Mouse (Mus musculus): Measurements from ENCODE around the gene Ankrd44. TPM values are rescaled to one million over a fixed set of nuclear protein-coding genes. Genes with fewer than 3 reads are reported as not detected.

Ankrd44 gene
- polyA plus RNA-seq, 1 experiment from 2014 or later, result 7.6 TPM

DNA sequence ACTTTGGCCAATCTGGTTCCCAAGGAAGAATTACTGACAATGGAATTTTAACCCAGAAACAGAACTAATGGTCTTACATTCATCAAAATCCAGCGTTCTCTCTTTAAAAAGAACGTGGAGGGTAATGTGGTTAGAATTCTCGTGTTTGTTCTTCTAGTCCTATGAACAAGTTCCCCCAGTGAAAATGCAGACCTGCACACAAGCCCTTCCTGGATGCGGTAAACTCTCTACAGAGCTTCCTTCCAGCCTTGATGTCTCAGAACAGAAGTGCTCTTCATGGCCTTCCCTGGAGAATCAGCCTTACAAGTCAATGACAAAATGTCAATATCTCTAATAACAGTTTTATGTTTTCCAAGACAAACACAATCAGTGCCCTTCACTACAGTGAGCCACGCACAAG is 65.8 kb downstream of the Ankrd44 start:
- WGBS, result 65% methylated on average over 5 of the region's 5 CpGs
- H3K9me3 ChIP-seq (ENCODE audit: control insufficient read depth, low read length), result no peaks in the 10 kb centered on the region
- no peaks in the 10 kb centered on the region for H3K36me3 ChIP-seq (ENCODE audit: control insufficient read depth, insufficient read depth, low read length)
- ATAC-seq, result no peak
- H3K4me3 ChIP-seq (ENCODE audit: low read length), result no peak overlapping the region
- no peaks in the 10 kb centered on the region for H3K27me3 ChIP-seq (replicated peaks; ENCODE audit: control insufficient read depth, insufficient read depth, low read length)
- no peak overlapping the region for H3K9ac ChIP-seq (ENCODE audit: low read depth, low read length)
- no peak overlapping the region for H3K27ac ChIP-seq (ENCODE audit: low read length)
- H3K4me2 ChIP-seq (ENCODE audit: low read depth, low read length), result no peak overlapping the region
- no peaks in the 10 kb centered on the region for H3K4me1 ChIP-seq (ENCODE audit: control insufficient read depth, insufficient read depth, low read length)

DNA sequence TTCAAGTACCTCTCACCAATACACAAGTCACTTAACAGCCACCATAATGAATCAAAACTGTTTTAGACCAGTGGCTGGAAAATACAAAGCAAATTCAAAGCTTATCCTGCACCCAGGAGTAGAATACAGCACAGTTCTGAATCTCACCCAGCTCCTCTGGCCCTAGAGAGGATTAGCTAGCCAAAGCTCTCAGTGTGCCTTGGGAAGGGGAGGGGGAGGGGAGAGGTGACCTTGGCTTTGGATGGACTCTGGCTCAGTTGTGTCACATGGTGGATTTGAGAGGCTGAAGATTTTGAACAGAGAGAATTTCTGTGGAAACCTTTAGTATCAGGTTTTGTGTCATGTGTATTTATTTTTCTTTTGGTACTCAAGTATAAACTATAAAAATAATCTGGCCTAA is 66.3 kb downstream of the Ankrd44 start:
- no peaks in the 10 kb centered on the region for H3K27me3 ChIP-seq (replicated peaks; ENCODE audit: control insufficient read depth, insufficient read depth, low read length)
- H3K9ac ChIP-seq (ENCODE audit: low read depth, low read length), result no peak overlapping the region
- H3K27ac ChIP-seq (ENCODE audit: low read length), result no peak overlapping the region
- no peaks in the 10 kb centered on the region for H3K4me1 ChIP-seq (ENCODE audit: control insufficient read depth, insufficient read depth, low read length)
- ATAC-seq, result no peak
- H3K36me3 ChIP-seq (ENCODE audit: control insufficient read depth, insufficient read depth, low read length), result no peaks in the 10 kb centered on the region
- no peak overlapping the region for H3K4me2 ChIP-seq (ENCODE audit: low read depth, low read length)
- no peaks in the 10 kb centered on the region for H3K9me3 ChIP-seq (ENCODE audit: control insufficient read depth, low read length)
- H3K4me3 ChIP-seq (ENCODE audit: low read length), result no peak overlapping the region

DNA sequence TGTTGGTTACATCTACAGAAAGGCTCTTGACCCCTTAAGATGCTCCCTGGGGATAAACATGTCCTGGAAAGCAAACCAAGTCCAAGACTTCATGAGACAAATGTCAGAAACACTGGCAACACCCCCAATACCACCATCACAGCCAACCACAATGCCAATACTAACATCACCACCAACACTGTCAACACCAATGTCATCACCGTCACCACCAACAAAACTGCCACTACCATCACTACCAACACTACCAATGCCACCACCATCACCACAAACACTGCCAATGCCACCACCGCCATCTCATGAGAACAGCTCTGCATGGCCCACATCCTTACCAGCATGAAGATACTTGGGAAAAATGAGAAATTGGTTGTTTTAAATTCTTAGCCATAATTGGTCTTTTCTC is 67.3 kb downstream of the Ankrd44 start:
- H3K36me3 ChIP-seq (ENCODE audit: control insufficient read depth, insufficient read depth, low read length), result no peaks in the 10 kb centered on the region
- H3K9me3 ChIP-seq (ENCODE audit: control insufficient read depth, low read length), result no peaks in the 10 kb centered on the region
- no peak overlapping the region for H3K4me3 ChIP-seq (ENCODE audit: low read length)
- no peaks in the 10 kb centered on the region for H3K4me1 ChIP-seq (ENCODE audit: control insufficient read depth, insufficient read depth, low read length)
- H3K4me2 ChIP-seq (ENCODE audit: low read depth, low read length), result no peak overlapping the region
- 100% methylated on average over 2 of the region's 2 CpGs for WGBS
- H3K9ac ChIP-seq (ENCODE audit: low read depth, low read length), result no peak overlapping the region
- H3K27me3 ChIP-seq (replicated peaks; ENCODE audit: control insufficient read depth, insufficient read depth, low read length), result no peaks in the 10 kb centered on the region
- no peak overlapping the region for H3K27ac ChIP-seq (ENCODE audit: low read length)
- no peak for ATAC-seq

DNA sequence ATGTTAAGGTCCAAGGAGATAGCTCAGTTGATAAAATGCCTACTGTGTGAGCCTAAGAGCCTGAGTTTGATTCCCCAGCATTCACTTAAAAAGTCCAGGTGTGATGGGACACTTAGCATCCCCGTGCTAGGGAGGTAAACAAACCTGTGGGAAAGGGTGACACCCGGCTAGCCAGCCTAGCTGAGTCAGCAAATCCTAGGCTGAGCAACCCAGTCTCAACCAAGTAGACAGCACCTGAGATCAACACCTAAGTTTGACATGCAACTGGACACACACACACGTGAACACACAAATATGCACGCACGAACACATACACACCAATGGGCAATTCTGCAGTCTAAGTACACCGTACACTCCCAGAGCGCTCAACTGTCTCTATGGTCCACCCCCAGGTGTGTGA is 69.7 kb downstream of the Ankrd44 start:
- H3K4me3 ChIP-seq (ENCODE audit: low read length), result no peak overlapping the region
- H3K27ac ChIP-seq (ENCODE audit: low read length), result no peak overlapping the region
- no peaks in the 10 kb centered on the region for H3K36me3 ChIP-seq (ENCODE audit: control insufficient read depth, insufficient read depth, low read length)
- H3K4me1 ChIP-seq (ENCODE audit: control insufficient read depth, insufficient read depth, low read length), result no peaks in the 10 kb centered on the region
- no peaks in the 10 kb centered on the region for H3K9me3 ChIP-seq (ENCODE audit: control insufficient read depth, low read length)
- no peak for ATAC-seq
- no peak overlapping the region for H3K9ac ChIP-seq (ENCODE audit: low read depth, low read length)
- 90% methylated on average over 7 of the region's 7 CpGs for WGBS
- no peak overlapping the region for H3K4me2 ChIP-seq (ENCODE audit: low read depth, low read length)
- H3K27me3 ChIP-seq (replicated peaks; ENCODE audit: control insufficient read depth, insufficient read depth, low read length), result no peaks in the 10 kb centered on the region

DNA sequence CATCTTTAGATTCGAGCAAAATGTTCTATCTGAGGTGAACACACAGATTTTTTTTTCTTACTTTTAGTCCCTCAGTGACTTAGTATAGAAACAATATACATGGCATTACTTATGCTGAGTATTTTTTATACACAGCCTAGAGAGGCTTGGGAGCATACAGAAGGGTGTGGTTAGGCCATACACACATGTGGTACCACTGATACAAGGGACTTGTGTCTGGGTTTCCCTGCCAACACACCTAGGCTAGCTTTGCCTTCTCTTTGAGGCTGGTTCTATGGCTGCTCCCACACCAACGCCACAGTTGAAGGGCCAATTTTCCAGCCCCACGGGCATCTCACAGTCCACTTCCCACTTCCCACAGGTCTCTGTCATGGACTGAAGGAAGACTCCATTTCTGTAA is 70.2 kb downstream of the Ankrd44 start:
- H3K9ac ChIP-seq (ENCODE audit: low read depth, low read length), result no peak overlapping the region
- H3K36me3 ChIP-seq (ENCODE audit: control insufficient read depth, insufficient read depth, low read length), result no peaks in the 10 kb centered on the region
- no peaks in the 10 kb centered on the region for H3K9me3 ChIP-seq (ENCODE audit: control insufficient read depth, low read length)
- H3K4me3 ChIP-seq (ENCODE audit: low read length), result no peak overlapping the region
- WGBS, result 84% methylated on average over 3 of the region's 3 CpGs
- H3K27me3 ChIP-seq (replicated peaks; ENCODE audit: control insufficient read depth, insufficient read depth, low read length), result no peaks in the 10 kb centered on the region
- ATAC-seq, result no peak
- no peak overlapping the region for H3K27ac ChIP-seq (ENCODE audit: low read length)
- H3K4me1 ChIP-seq (ENCODE audit: control insufficient read depth, insufficient read depth, low read length), result no peaks in the 10 kb centered on the region
- H3K4me2 ChIP-seq (ENCODE audit: low read depth, low read length), result no peak overlapping the region

DNA sequence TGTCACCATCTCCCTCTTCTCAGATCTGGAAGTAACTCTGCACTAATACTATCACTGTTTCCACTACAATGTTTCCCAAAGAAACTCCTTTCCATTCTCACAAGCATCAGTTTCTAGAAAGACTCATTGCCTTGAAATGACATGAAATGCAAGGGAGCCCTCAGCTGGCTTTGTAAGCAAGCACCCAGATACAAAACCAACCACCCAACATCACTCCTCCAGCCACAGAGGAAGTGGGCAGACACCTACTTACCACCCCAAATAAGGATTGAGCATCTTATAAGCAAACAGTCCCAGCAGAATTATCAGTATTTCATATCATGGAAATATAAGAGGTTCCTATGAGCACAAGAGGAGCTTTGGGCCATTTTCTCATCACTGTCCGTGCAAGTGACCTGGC is 71.8 kb downstream of the Ankrd44 start:
- Histone ChIP-seq H3K27me3 (replicated peaks; ENCODE audit: control insufficient read depth, insufficient read depth, low read length) (no peaks in the 10 kb centered on the region), H3K4me3 (ENCODE audit: low read length) (no peak overlapping the region), H3K27ac (ENCODE audit: low read length) (no peak overlapping the region), H3K9me3 (ENCODE audit: control insufficient read depth, low read length) (no peaks in the 10 kb centered on the region), H3K9ac (ENCODE audit: low read depth, low read length) (no peak overlapping the region), H3K4me1 (ENCODE audit: control insufficient read depth, insufficient read depth, low read length) (0 out of 2 replicates have a peak, but pooled peaks cover 7% of the 10 kb centered on the region), H3K36me3 (ENCODE audit: control insufficient read depth, insufficient read depth, low read length) (no peaks in the 10 kb centered on the region), H3K4me2 (ENCODE audit: low read depth, low read length) (no peak overlapping the region)
- WGBS, result 77% methylated on average over 1 of the region's 1 CpGs
- no peak for ATAC-seq

DNA sequence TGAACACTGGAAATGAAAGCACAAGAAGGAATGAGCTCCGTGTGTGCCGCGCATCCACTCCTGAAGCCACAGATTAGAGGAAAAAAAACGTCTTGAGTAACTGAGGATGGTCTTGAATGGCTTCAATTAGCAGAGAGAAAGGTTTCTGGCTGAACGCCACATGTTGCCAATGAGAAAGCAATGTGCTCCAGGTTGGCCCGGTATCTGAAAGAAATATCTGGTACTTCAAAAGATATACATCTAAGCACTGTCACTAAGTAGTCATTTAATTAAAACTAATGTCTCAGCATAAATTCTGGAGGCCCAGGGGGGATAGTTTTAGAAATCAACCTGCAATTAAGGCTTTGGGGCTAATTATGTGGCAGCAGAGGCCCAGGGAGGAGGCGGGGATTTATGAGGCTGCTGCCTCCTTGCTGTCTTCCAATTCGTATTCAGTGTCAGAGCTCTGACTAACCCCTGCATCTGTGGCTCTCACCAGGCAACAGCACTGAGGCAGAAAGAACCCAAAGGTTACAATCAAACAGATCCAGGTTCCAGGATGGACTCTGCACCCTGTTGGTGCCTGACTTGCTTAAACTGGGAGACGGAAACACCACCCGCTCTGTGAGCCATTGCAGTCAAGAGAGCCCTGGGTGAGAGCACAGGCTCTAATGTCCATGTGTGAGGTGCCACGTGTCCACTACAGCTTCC is 72.7 kb downstream of the Ankrd44 start:
- Histone ChIP-seq H3K4me3 (ENCODE audit: low read length) (no peak overlapping the region), H3K9me3 (ENCODE audit: control insufficient read depth, low read length) (no peaks in the 10 kb centered on the region), H3K27ac (ENCODE audit: low read length) (no peak overlapping the region), H3K4me1 (ENCODE audit: control insufficient read depth, insufficient read depth, low read length) (0 out of 2 replicates have a peak, but pooled peaks cover 7% of the 10 kb centered on the region), H3K4me2 (ENCODE audit: low read depth, low read length) (no peak overlapping the region), H3K27me3 (replicated peaks; ENCODE audit: control insufficient read depth, insufficient read depth, low read length) (no peaks in the 10 kb centered on the region), H3K9ac (ENCODE audit: low read depth, low read length) (no peak overlapping the region), H3K36me3 (ENCODE audit: control insufficient read depth, insufficient read depth, low read length) (no peaks in the 10 kb centered on the region)
- 73% methylated on average over 11 of the region's 11 CpGs for WGBS
- ATAC-seq, result peak; percentile 79

DNA sequence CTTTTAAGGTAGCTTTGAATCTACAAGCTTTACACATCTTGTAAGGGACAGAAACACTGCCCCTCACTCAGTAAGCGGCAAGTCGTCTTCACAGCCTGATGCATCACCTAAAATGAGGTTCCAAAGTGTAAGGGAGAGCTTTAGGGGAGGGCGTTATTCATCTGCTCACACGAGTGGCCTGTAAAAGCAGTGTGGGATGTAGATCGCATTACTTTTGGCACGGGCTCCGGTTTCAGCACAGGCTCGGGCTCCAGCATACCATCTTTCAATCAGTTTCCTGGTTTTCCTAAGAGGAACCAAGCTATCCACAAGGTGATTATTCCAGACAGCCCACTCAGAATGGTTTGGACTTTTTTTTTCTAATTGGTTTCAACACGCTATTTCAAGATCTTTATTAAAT is 74.6 kb downstream of the Ankrd44 start:
- H3K4me3 ChIP-seq (ENCODE audit: low read length), result no peak overlapping the region
- no peaks in the 10 kb centered on the region for H3K36me3 ChIP-seq (ENCODE audit: control insufficient read depth, insufficient read depth, low read length)
- WGBS, result 59% methylated on average over 9 of the region's 9 CpGs
- no peak for ATAC-seq
- no peak overlapping the region for H3K27ac ChIP-seq (ENCODE audit: low read length)
- H3K4me1 ChIP-seq (ENCODE audit: control insufficient read depth, insufficient read depth, low read length), result 0 out of 2 replicates have a peak, but pooled peaks cover 7% of the 10 kb centered on the region
- H3K9ac ChIP-seq (ENCODE audit: low read depth, low read length), result no peak overlapping the region
- H3K4me2 ChIP-seq (ENCODE audit: low read depth, low read length), result no peak overlapping the region
- no peaks in the 10 kb centered on the region for H3K9me3 ChIP-seq (ENCODE audit: control insufficient read depth, low read length)
- no peaks in the 10 kb centered on the region for H3K27me3 ChIP-seq (replicated peaks; ENCODE audit: control insufficient read depth, insufficient read depth, low read length)

DNA sequence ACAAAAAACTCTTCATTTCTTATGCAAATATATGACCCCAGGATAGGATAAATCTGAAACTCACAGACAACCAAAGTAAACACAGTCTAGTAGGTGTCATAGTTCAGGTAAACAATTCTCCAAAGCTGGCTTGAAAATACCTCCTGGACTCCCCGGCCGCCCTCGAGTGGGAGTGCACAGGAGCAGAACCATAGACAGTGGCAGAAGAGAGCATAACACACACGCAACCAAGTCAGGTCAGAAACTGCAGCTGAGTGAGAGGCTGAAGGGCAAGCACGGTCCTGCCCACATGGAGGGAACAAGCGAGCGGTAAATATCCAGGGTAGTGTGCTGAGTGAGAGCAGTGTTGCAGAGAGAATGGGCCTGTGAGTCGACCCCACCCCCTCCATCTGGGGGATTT is 76.1 kb downstream of the Ankrd44 start:
- Histone ChIP-seq H3K4me3 (ENCODE audit: low read length) (no peak overlapping the region), H3K36me3 (ENCODE audit: control insufficient read depth, insufficient read depth, low read length) (no peaks in the 10 kb centered on the region), H3K4me1 (ENCODE audit: control insufficient read depth, insufficient read depth, low read length) (0 out of 2 replicates have a peak, but pooled peaks cover 7% of the 10 kb centered on the region), H3K27me3 (replicated peaks; ENCODE audit: control insufficient read depth, insufficient read depth, low read length) (no peaks in the 10 kb centered on the region), H3K9ac (ENCODE audit: low read depth, low read length) (no peak overlapping the region), H3K4me2 (ENCODE audit: low read depth, low read length) (no peak overlapping the region), H3K27ac (ENCODE audit: low read length) (no peak overlapping the region), H3K9me3 (ENCODE audit: control insufficient read depth, low read length) (no peaks in the 10 kb centered on the region)
- ATAC-seq, result no peak
- WGBS, result 40% methylated on average over 8 of the region's 8 CpGs

DNA sequence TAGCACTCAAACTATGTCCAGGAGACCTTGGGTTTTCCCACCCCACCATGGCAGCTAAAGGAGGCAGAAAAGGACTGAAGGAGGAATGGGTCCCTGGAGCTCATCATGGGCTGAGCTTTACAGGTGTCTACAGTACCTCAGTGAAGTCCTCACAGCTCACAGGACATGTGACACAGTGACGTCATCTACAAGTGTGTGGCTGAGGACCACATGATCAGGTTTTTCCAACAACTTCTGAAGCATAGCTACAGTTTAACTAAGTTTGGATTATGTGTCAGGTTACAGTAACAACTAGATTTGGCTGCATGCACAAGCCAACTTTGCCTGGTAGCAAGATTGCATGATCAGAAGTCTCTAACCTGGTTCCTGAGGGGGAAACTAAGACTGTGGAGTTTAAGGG is 78.9 kb downstream of the Ankrd44 start:
- Histone ChIP-seq H3K4me2 (ENCODE audit: low read depth, low read length) (no peak overlapping the region), H3K4me3 (ENCODE audit: low read length) (no peak overlapping the region), H3K36me3 (ENCODE audit: control insufficient read depth, insufficient read depth, low read length) (no peaks in the 10 kb centered on the region), H3K9me3 (ENCODE audit: control insufficient read depth, low read length) (no peaks in the 10 kb centered on the region), H3K9ac (ENCODE audit: low read depth, low read length) (no peak overlapping the region), H3K27me3 (replicated peaks; ENCODE audit: control insufficient read depth, insufficient read depth, low read length) (no peaks in the 10 kb centered on the region), H3K27ac (ENCODE audit: low read length) (no peak overlapping the region), H3K4me1 (ENCODE audit: control insufficient read depth, insufficient read depth, low read length) (0 out of 2 replicates have a peak, but pooled peaks cover 10% of the 10 kb centered on the region)
- ATAC-seq, result no peak
- 74% methylated on average over 1 of the region's 1 CpGs for WGBS
